Mouse (Mus musculus): ENCODE measurements around the gene Uvssa. TPM values are rescaled to one million over a fixed set of nuclear protein-coding genes. Genes with fewer than 3 reads are reported as not detected.

Uvssa gene
- polyA plus RNA-seq, 1 experiment from 2014 or later, result 11.3 TPM

DNA sequence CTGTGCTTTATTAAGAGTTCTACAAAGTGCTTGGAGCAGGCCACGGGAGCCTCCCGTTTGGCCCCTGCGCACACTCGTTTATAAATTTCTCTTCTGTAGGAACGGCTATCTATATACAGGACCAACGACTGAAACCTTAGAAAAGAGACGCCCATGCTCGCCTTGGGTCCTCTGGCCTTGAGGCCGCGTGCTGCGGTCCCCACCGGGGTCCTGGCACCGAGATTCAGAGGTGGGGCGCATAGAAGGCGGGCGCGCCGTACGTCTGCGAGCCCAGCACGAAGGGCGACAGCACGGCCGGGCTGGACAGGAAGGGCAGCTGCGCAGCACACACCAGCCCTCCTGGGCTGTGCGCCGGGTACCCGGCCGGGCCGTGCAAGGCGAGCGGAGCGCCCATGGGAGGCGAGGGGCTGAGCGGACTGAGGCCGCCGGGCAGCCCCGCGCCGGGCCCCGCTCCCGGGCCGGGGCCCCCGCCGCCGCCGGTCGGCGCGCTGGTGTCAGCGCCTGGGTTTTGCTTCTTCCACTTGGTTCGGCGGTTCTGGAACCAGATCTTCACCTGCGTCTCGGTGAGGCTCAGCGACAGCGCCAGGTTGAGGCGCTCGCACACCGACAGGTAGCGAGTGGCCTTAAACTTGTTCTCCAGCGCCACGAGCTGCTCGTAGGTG is 52.3 kb downstream of the Uvssa start:
- under 1% methylated on average over 63 of the region's 64 CpGs for WGBS
- H3K4me1 ChIP-seq, result peaks cover 43% of the 10 kb centered on the region
- peaks cover 97% of the 10 kb centered on the region for H3K27me3 ChIP-seq
- no peaks in the 10 kb centered on the region for H3K36me3 ChIP-seq
- H3K4me3 ChIP-seq (replicated peaks), result peak overlapping the region; percentile 25
- peak overlapping the region; percentile 44 for H3K4me2 ChIP-seq (replicated peaks)
- no peak overlapping the region for H3K9ac ChIP-seq
- no peak overlapping the region for H3K27ac ChIP-seq (replicated peaks)
- no peaks in the 10 kb centered on the region for H3K9me3 ChIP-seq (replicated peaks)
- ATAC-seq (ENCODE audit: insufficient number of reproducible peaks, low FRiP score, low TSS enrichment, low read depth), result no peak

GRCm38 (mm10) chr5:33431173-33432005 is 53.0 kb downstream of the Uvssa start:
- Histone ChIP-seq H3K27ac (replicated peaks) (no peak overlapping the region), H3K9me3 (replicated peaks) (no peaks in the 10 kb centered on the region), H3K9ac (no peak overlapping the region), H3K4me1 (peaks cover 43% of the 10 kb centered on the region), H3K4me2 (replicated peaks) (peak overlapping the region; percentile 44), H3K4me3 (replicated peaks) (peak overlapping the region; percentile 25), H3K36me3 (no peaks in the 10 kb centered on the region), H3K27me3 (peaks cover 100% of the 10 kb centered on the region)
- ATAC-seq (ENCODE audit: insufficient number of reproducible peaks, low FRiP score, low TSS enrichment, low read depth), result no peak
- WGBS, result under 1% methylated on average over 75 of the region's 77 CpGs

GRCm38 (mm10) chr5:33432057-33432935 is 53.9 kb downstream of the Uvssa start:
- no peak overlapping the region for H3K9ac ChIP-seq
- no peaks in the 10 kb centered on the region for H3K9me3 ChIP-seq (replicated peaks)
- H3K4me1 ChIP-seq, result peaks cover 43% of the 10 kb centered on the region
- H3K4me2 ChIP-seq (replicated peaks), result no peak overlapping the region
- no peaks in the 10 kb centered on the region for H3K36me3 ChIP-seq
- ATAC-seq (ENCODE audit: insufficient number of reproducible peaks, low FRiP score, low TSS enrichment, low read depth), result no peak
- peaks cover 100% of the 10 kb centered on the region for H3K27me3 ChIP-seq
- WGBS, result 2% methylated on average over 39 of the region's 39 CpGs
- H3K4me3 ChIP-seq (replicated peaks), result 0 out of 2 replicates have a peak overlapping the region, but pooled peaks have one; percentile 6
- H3K27ac ChIP-seq (replicated peaks), result no peak overlapping the region

DNA sequence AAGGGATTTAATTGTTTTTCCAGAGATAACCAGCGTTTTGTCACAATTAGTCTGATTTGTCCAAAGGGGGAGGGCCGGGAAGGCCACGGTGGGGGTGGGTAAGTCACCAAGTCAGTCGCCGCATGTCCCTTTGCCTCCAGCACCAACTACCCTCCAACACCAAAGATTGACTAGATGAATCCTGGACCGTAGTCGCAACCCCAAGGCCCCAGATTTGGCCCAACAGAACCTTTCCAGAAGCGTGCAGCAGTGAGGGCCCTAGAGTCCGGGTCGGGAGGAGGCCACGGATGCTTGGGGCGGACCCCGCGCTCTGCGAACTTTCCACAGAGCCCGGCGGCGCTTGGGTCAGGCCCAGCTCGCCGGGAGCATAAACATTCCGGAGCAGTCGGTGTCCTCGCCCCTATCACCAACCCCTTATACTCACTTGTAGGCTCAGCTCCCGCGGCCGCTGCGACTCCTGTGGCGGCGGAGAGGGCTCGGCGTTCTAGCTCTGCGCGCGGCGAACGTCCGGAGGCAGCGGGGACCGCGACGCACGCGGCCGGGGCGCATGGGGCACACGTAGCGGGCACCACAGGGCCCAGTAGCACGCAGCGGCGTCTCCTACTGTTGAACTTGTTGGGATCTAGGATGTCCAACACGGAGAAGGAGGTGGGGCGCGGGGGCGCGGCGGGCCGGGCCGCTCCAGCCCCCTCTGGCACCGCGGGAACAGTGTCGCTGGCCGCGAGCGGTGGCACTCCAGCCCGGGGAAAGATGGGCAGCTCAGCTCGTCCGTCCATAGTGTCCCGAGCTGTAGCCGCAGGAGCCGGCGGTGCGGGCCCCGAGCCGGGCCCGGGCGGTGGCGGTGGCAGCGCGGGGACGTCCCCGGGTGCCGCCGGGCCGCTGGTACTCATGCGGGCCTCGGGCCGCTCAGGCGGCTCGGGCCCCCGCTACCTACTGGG is 55.1 kb downstream of the Uvssa start, which contains the start of gene Nkx1-1:
Nkx1-1 (minus strand) TSS at position 776 of the 938 bp plus-strand sequence.
- H3K9me3 ChIP-seq (replicated peaks), result no peaks in the 10 kb centered on the region
- no peak within 1 kb of the TSS for H3K9ac ChIP-seq
- H3K36me3 ChIP-seq, result no peaks in the 10 kb centered on the region
- peak within 1 kb of the TSS; percentile 33 for H3K4me3 ChIP-seq (replicated peaks)
- H3K27me3 ChIP-seq, result peaks cover 99% of the 10 kb centered on the region
- H3K27ac ChIP-seq (replicated peaks), result no peak within 1 kb of the TSS
- H3K4me2 ChIP-seq (replicated peaks), result peak within 1 kb of the TSS; percentile 48
- ATAC-seq (ENCODE audit: insufficient number of reproducible peaks, low FRiP score, low TSS enrichment, low read depth), result no peak
- under 1% methylated on average over 90 of the region's 90 CpGs for WGBS
- peaks cover 46% of the 10 kb centered on the region for H3K4me1 ChIP-seq

- no peaks in the 10 kb centered on the region for H3K36me3 ChIP-seq
- under 1% methylated on average over 56 of the region's 60 CpGs for WGBS
- H3K4me3 ChIP-seq (replicated peaks), result peak overlapping the region; percentile 33
- H3K4me1 ChIP-seq, result peaks cover 47% of the 10 kb centered on the region
- peaks cover 99% of the 10 kb centered on the region for H3K27me3 ChIP-seq
- no peak overlapping the region for H3K9ac ChIP-seq
- peak overlapping the region; percentile 48 for H3K4me2 ChIP-seq (replicated peaks)
- no peak overlapping the region for H3K27ac ChIP-seq (replicated peaks)
- no peaks in the 10 kb centered on the region for H3K9me3 ChIP-seq (replicated peaks)
- ATAC-seq (ENCODE audit: insufficient number of reproducible peaks, low FRiP score, low TSS enrichment, low read depth), result no peak
Observed at GRCm38 (mm10) chr5:33434141-33434780, 55.9 kb downstream of the Uvssa start.

- 1% methylated on average over 26 of the region's 26 CpGs for WGBS
- no peak for ATAC-seq (ENCODE audit: insufficient number of reproducible peaks, low FRiP score, low TSS enrichment, low read depth)
- 0 out of 2 replicates have a peak overlapping the region, but pooled peaks have one; percentile 33 for H3K4me3 ChIP-seq (replicated peaks)
Observed at GRCm38 (mm10) chr5:33435151-33435550, 56.8 kb downstream of the Uvssa start.

GRCm38 (mm10) chr5:33435941-33436340 is 57.6 kb downstream of the Uvssa start:
- H3K36me3 ChIP-seq, result no peaks in the 10 kb centered on the region
- no peak overlapping the region for H3K4me3 ChIP-seq (replicated peaks)
- H3K4me2 ChIP-seq (replicated peaks), result no peak overlapping the region
- H3K4me1 ChIP-seq, result peaks cover 39% of the 10 kb centered on the region
- no peak overlapping the region for H3K9ac ChIP-seq
- H3K9me3 ChIP-seq (replicated peaks), result no peaks in the 10 kb centered on the region
- H3K27ac ChIP-seq (replicated peaks), result no peak overlapping the region
- no peak for ATAC-seq (ENCODE audit: insufficient number of reproducible peaks, low FRiP score, low TSS enrichment, low read depth)
- H3K27me3 ChIP-seq, result peaks cover 96% of the 10 kb centered on the region
- WGBS, result 3% methylated on average over 4 of the region's 4 CpGs

More at GRCm38 (mm10) chr5:33435151-33435550, 56.8 kb downstream of the Uvssa start:
- peaks cover 96% of the 10 kb centered on the region for H3K27me3 ChIP-seq
- H3K36me3 ChIP-seq, result no peaks in the 10 kb centered on the region
- 0 out of 2 replicates have a peak overlapping the region, but pooled peaks have one; percentile 48 for H3K4me2 ChIP-seq (replicated peaks)
- peaks cover 47% of the 10 kb centered on the region for H3K4me1 ChIP-seq
- H3K27ac ChIP-seq (replicated peaks), result no peak overlapping the region
- no peaks in the 10 kb centered on the region for H3K9me3 ChIP-seq (replicated peaks)
- H3K9ac ChIP-seq, result no peak overlapping the region

DNA sequence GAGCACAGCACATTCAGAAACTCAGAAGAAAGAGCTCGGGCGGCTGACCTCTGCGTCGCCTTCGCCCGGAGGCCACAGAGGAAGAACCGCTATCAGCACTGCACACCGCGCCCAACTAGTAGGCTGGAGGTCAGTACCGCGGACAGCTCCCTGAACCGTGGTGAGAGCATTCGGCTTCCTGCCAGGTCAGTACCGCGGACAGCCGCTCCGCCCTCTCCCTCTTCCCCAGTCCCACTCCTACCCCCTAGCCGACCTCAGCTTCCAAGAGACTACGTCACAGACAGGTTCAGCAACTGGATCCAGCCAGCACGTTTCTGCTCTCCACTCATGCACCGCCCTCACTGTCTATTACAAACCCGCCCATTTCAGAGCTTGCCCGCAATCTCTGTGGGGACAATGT is 59.9 kb downstream of the Uvssa start:
- Histone ChIP-seq H3K27ac (replicated peaks) (no peak overlapping the region), H3K9me3 (replicated peaks) (no peaks in the 10 kb centered on the region), H3K27me3 (peaks cover 96% of the 10 kb centered on the region), H3K9ac (no peak overlapping the region), H3K4me1 (peaks cover 28% of the 10 kb centered on the region), H3K36me3 (no peaks in the 10 kb centered on the region), H3K4me2 (replicated peaks) (no peak overlapping the region), H3K4me3 (replicated peaks) (no peak overlapping the region)
- ATAC-seq (ENCODE audit: insufficient number of reproducible peaks, low FRiP score, low TSS enrichment, low read depth), result peak; percentile 71
- WGBS, result 2% methylated on average over 23 of the region's 23 CpGs

- Histone ChIP-seq H3K36me3 (no peaks in the 10 kb centered on the region), H3K9ac (no peak overlapping the region), H3K27me3 (peaks cover 74% of the 10 kb centered on the region), H3K4me3 (replicated peaks) (peak overlapping the region; percentile 33), H3K4me2 (replicated peaks) (peak overlapping the region; percentile 52), H3K4me1 (peaks cover 10% of the 10 kb centered on the region), H3K9me3 (replicated peaks) (no peaks in the 10 kb centered on the region), H3K27ac (replicated peaks) (no peak overlapping the region)
- no peak for ATAC-seq (ENCODE audit: insufficient number of reproducible peaks, low FRiP score, low TSS enrichment, low read depth)
- 5% methylated on average over 56 of the region's 56 CpGs for WGBS
Observed at GRCm38 (mm10) chr5:33442927-33443710, 64.8 kb downstream of the Uvssa start.
